In the genomic region with DNA sequence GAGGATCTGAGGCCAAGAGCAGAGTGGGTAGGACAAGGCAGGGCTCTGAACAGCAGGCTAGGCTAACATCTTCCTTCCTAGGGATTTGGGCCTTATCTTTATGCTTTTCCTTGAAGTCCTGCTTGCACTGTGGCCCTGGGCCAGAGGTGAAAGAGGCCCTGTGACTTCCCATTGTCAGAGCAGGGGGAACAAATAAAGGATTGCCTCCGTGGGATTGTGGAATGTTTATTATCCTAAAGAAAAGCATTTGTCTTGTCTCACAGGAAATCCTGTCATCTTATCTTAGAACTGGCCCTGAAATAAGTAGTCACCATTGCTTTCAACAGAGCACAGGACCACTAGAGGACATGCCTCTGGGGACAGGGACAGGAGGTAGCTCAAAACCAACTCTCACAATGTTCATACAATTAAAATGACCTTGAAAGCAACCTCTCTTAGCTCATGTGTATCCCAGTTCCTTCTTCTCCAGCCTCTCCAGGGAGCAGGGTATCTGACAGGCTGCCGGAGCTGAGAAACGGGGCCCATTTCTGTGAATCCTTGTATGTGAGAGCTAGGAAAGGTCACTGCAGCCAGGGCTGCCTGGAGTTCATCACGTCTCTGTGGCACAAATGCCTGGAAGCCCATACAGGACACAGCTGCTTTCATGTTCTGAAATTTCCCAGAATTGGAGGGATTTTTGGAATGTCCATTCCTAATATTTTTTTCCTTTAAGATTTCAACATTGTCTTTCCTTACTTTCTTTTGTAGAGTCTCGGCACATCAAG, we compare ENCODE assay signal across 10 mouse cellular contexts. TPM values are rescaled to one million over a fixed set of nuclear protein-coding genes. Genes with fewer than 3 reads are reported as not detected.
DNase-seq lines count a peak whose midpoint lies in the region; ATAC-seq lines count a peak whose summit lies in the region.
"Had no signal": no experiment of that assay in that cellular context is flagged by ENCODE, and none has a peak within 500 bp of the region (broad histone marks: within the 10 kb centered on the region; RNA-seq: fewer than 3 reads in every experiment).

No protein-coding gene starts in this region.

- H3K4me3 ChIP-seq in neural tube, embryonic 13.5 days: no peak overlapping the region
- H3K4me3 ChIP-seq in neural tube, embryonic 15.5 days (replicated peaks): no peak overlapping the region
- no peak overlapping the region for H3K4me3 ChIP-seq in heart, embryonic 15.5 days
- no peak overlapping the region for H3K4me3 ChIP-seq in midbrain, embryonic 13.5 days (replicated peaks)
- H3K4me3 ChIP-seq in forebrain, embryonic 10.5 days: no peak overlapping the region
- H3K4me3 ChIP-seq: limb, embryonic 12.5 days had no signal

- no peaks in the 10 kb centered on the region for H3K36me3 ChIP-seq in neural tube, embryonic 13.5 days
- no peaks in the 10 kb centered on the region for H3K36me3 ChIP-seq in neural tube, embryonic 15.5 days
- H3K36me3 ChIP-seq in heart, embryonic 15.5 days: no peaks in the 10 kb centered on the region
- H3K36me3 ChIP-seq in midbrain, embryonic 13.5 days: no peaks in the 10 kb centered on the region
- no peaks in the 10 kb centered on the region for H3K36me3 ChIP-seq in forebrain, embryonic 10.5 days (replicated peaks)
- H3K36me3 ChIP-seq: limb, embryonic 12.5 days had no signal

- peak; percentile 71 to 80 for DNase-seq in kidney, postnatal 36 days
- DNase-seq in forebrain, embryonic 10.5 days (ENCODE audit: extremely low spot score, low spot score): no peak
- DNase-seq in c-Kit-positive CD71-positive TER-119-positive erythroid progenitor cells, embryonic 14.5 days (ENCODE audit: low spot score): no peak
- DNase-seq in layer of hippocampus, adult 18-20 months (ENCODE audit: low spot score in 2 of 2): no peak
- DNase-seq: gastrocnemius, postnatal 25 days had no signal

- no peak for ATAC-seq in neural tube, embryonic 13.5 days (ENCODE audit: low read depth)
- ATAC-seq in neural tube, embryonic 15.5 days (ENCODE audit: low FRiP score): no peak
- peak; percentile 80 for ATAC-seq in heart, embryonic 15.5 days (replicated peaks; ENCODE audit: insufficient number of reproducible peaks, insufficient read depth, low FRiP score, low read depth)
- ATAC-seq in midbrain, embryonic 13.5 days: no peak

- WGBS in neural tube, embryonic 13.5 days: 34% methylated on average over 5 of the region's 5 CpGs
- 39% methylated on average over 5 of the region's 5 CpGs for WGBS in neural tube, embryonic 15.5 days
- 21% methylated on average over 5 of the region's 5 CpGs for WGBS in heart, embryonic 15.5 days
- 32% methylated on average over 5 of the region's 5 CpGs for WGBS in midbrain, embryonic 13.5 days
- WGBS in forebrain, embryonic 10.5 days: 50% methylated on average over 5 of the region's 5 CpGs

- peaks cover 7% of the 10 kb centered on the region; the same call in 1 of the 2 replicates for H3K4me1 ChIP-seq in neural tube, embryonic 13.5 days (replicated peaks)
- H3K4me1 ChIP-seq in neural tube, embryonic 15.5 days: no peaks in the 10 kb centered on the region
- H3K4me1 ChIP-seq in heart, embryonic 15.5 days (replicated peaks): peaks cover 13% of the 10 kb centered on the region
- peaks cover 16% of the 10 kb centered on the region for H3K4me1 ChIP-seq in midbrain, embryonic 13.5 days (replicated peaks)
- H3K4me1 ChIP-seq in forebrain, embryonic 10.5 days: peaks cover 10% of the 10 kb centered on the region
- H3K4me1 ChIP-seq: limb, embryonic 12.5 days had no signal

- no peaks in the 10 kb centered on the region for H3K9me3 ChIP-seq in neural tube, embryonic 13.5 days
- no peaks in the 10 kb centered on the region for H3K9me3 ChIP-seq in neural tube, embryonic 15.5 days (replicated peaks)
- no peaks in the 10 kb centered on the region for H3K9me3 ChIP-seq in heart, embryonic 15.5 days (replicated peaks)
- no peaks in the 10 kb centered on the region for H3K9me3 ChIP-seq in midbrain, embryonic 13.5 days
- no peaks in the 10 kb centered on the region for H3K9me3 ChIP-seq in forebrain, embryonic 10.5 days
- H3K9me3 ChIP-seq: limb, embryonic 12.5 days had no signal

- no peak overlapping the region for H3K9ac ChIP-seq in neural tube, embryonic 13.5 days
- H3K9ac ChIP-seq in neural tube, embryonic 15.5 days (replicated peaks): no peak overlapping the region
- H3K9ac ChIP-seq in heart, embryonic 15.5 days: no peak overlapping the region
- H3K9ac ChIP-seq in midbrain, embryonic 13.5 days (replicated peaks): no peak overlapping the region
- H3K9ac ChIP-seq: limb, embryonic 12.5 days had no signal

- no peaks in the 10 kb centered on the region for H3K27me3 ChIP-seq in neural tube, embryonic 13.5 days
- H3K27me3 ChIP-seq in neural tube, embryonic 15.5 days (replicated peaks): no peaks in the 10 kb centered on the region
- no peaks in the 10 kb centered on the region for H3K27me3 ChIP-seq in heart, embryonic 15.5 days
- 0 out of 2 replicates have a peak, but pooled peaks cover 4% of the 10 kb centered on the region for H3K27me3 ChIP-seq in midbrain, embryonic 13.5 days
- no peaks in the 10 kb centered on the region for H3K27me3 ChIP-seq in forebrain, embryonic 10.5 days (ENCODE audit: poor library complexity, severe bottlenecking)
- H3K27me3 ChIP-seq: limb, embryonic 12.5 days had no signal

- H3K27ac ChIP-seq in neural tube, embryonic 13.5 days (replicated peaks): peak overlapping the region; percentile 28; the same call in 1 of the 2 replicates
- no peak overlapping the region for H3K27ac ChIP-seq in neural tube, embryonic 15.5 days (replicated peaks)
- peak overlapping the region; percentile 64 for H3K27ac ChIP-seq in heart, embryonic 15.5 days
- peak overlapping the region; percentile 15; the same call in 1 of the 2 replicates for H3K27ac ChIP-seq in midbrain, embryonic 13.5 days
- H3K27ac ChIP-seq in forebrain, embryonic 10.5 days: no peak overlapping the region
- H3K27ac ChIP-seq: limb, embryonic 12.5 days had no signal

- H3K4me2 ChIP-seq in neural tube, embryonic 13.5 days: no peak overlapping the region
- H3K4me2 ChIP-seq in neural tube, embryonic 15.5 days: no peak overlapping the region
- no peak overlapping the region for H3K4me2 ChIP-seq in heart, embryonic 15.5 days
- H3K4me2 ChIP-seq in midbrain, embryonic 13.5 days (replicated peaks): no peak overlapping the region
- H3K4me2 ChIP-seq: limb, embryonic 12.5 days had no signal

RNA-seq across cellular contexts. Expression of a gene that starts 19.5 kb away (rescaled TPM):
- polyA plus RNA-seq in neural tube, embryonic 13.5 days (2015; fragmentation: Nextera tagmentation; extraction: Ambion mirVana): 97.9 and 112 TPM in 2 replicates
- polyA plus RNA-seq in neural tube, embryonic 15.5 days (2015; fragmentation: Nextera tagmentation; extraction: Ambion mirVana): 72.5 and 81.2 TPM in 2 replicates
- 92.0 and 102 TPM in 2 replicates for polyA plus RNA-seq in heart, embryonic 15.5 days (2015; fragmentation: Nextera tagmentation; extraction: Ambion mirVana)
- polyA plus RNA-seq in midbrain, embryonic 13.5 days (2015; fragmentation: Nextera tagmentation; extraction: Ambion mirVana): 120 TPM in 2 replicates
- 145 and 156 TPM in 2 replicates for polyA plus RNA-seq in forebrain, embryonic 10.5 days (2016; fragmentation: Nextera tagmentation; extraction: Ambion mirVana)
- total RNA-seq in layer of hippocampus, adult 18-20 months (2021): 10 to 100 TPM; 48.9 to 49.3 TPM

Comparison
In these comparisons a context has a peak if more than half of its experiments do, and no peak if none do; other contexts are left out.
1. H3K27ac ChIP-seq: peak in neural tube, embryonic 13.5 days (single experiment), heart, embryonic 15.5 days (single experiment) and midbrain, embryonic 13.5 days (single experiment); none in neural tube, embryonic 15.5 days (single experiment) and forebrain, embryonic 10.5 days (single experiment).
2. DNase-seq: peak in kidney, postnatal 36 days (2 of 2); none in forebrain, embryonic 10.5 days (single experiment), c-Kit-positive CD71-positive TER-119-positive erythroid progenitor cells, embryonic 14.5 days (single experiment) and layer of hippocampus, adult 18-20 months (0 of 2).